Mouse (Mus musculus) hindbrain, postnatal 0 days (tissue): ENCODE data around the gene Cyp2c68. TPM values are rescaled to one million over a fixed set of nuclear protein-coding genes. Genes with fewer than 3 reads are reported as not detected.
"Not testable (repeated sequence)": the region's sequence is repeated elsewhere in the genome, so short reads cannot be mapped to it uniquely, and the experiment has no call there.

Experiments
- ATAC-seq: fragments of 200-750 bp; cut with Nextera tagmentation; 2 replicates; pipeline ENCODE4 v1.8.0; 2017; ENCODE audit warnings: mild to moderate bottlenecking, moderate TSS enrichment, moderate library complexity
- DNase-seq: peaks from one replicate; pipeline ENCODE4 v3.0.0-alpha.2; 2015; ENCODE audit warnings: low spot score
- H3K27ac ChIP-seq: fragments of 300-500 bp; sonication (generic); 2 replicates; pipeline ENCODE4 v1.5.1; 2014; ENCODE audit warnings: mild to moderate bottlenecking
- H3K27me3 ChIP-seq: fragments of 300-500 bp; sonication (generic); 2 replicates; pipeline ENCODE4 v1.6.1; 2014; ENCODE audit warnings: low read length, mixed read lengths; ENCODE audit not compliant: insufficient read depth
- H3K36me3 ChIP-seq: fragments of 300-500 bp; sonication (generic); 2 replicates; pipeline ENCODE4 v1.6.1; 2014; ENCODE audit warnings: low read length, mixed read lengths; ENCODE audit not compliant: insufficient read depth
- H3K4me1 ChIP-seq: fragments of 300-500 bp; sonication (generic); 2 replicates; pipeline ENCODE4 v1.6.1; 2014; ENCODE audit warnings: antibody characterized with exemption, low read length, mixed read lengths; ENCODE audit not compliant: insufficient read depth
- H3K4me2 ChIP-seq: fragments of 300-500 bp; sonication (generic); 2 replicates; pipeline ENCODE4 v1.6.1; 2014; ENCODE audit warnings: low read depth, mild to moderate bottlenecking, low read length, moderate library complexity, mixed read lengths
- H3K4me3 ChIP-seq: fragments of 300-500 bp; sonication (generic); 2 replicates; pipeline ENCODE4 v1.5.1; 2014; ENCODE audit warnings: low read length
- H3K9ac ChIP-seq: fragments of 300-500 bp; sonication (generic); replicated peaks from 2 replicates; pipeline ENCODE4 v1.6.1; 2014; ENCODE audit warnings: mild to moderate bottlenecking, low read length, moderate library complexity, mixed read lengths
- H3K9me3 ChIP-seq: fragments of 300-500 bp; sonication (generic); 2 replicates; pipeline ENCODE4 v1.6.1; 2016; ENCODE audit warnings: low read length, mixed read lengths
- CTCF ChIP-seq: IDR thresholded peaks from 2 replicates; pipeline ENCODE4 v1.5.1; 2016; ENCODE audit warnings: antibody characterized with exemption, control low read depth, low read depth
- WGBS: fragments of 180-500 bp; shearing (Covaris S2); extraction: QIAGEN DNeasy Blood & Tissue Kit; methylation state at CpG from one replicate; pipeline ENCODE4 v1.1.7; 2014; 5-methylcytosine and 5-hydroxymethylcytosine counted together
- polyA plus RNA-seq: library from polyadenylated mRNA; unstranded; fragments of >200 nt; fragmentation: Nextera tagmentation; extraction: Ambion mirVana; gene quantifications from 2 replicates; pipeline ENCODE4 v1.2.1, GENCODE M21; 2015
- total RNA-seq: library from RNA; depleted of rRNA; stranded (reverse); fragments of >200 nt; gene quantifications from 2 replicates; pipeline ENCODE4 v1.2.3, GENCODE M21; 2014; rRNA removed

The Cyp2c68 gene
- total RNA-seq (not detected in 2 replicates), polyA plus RNA-seq (not detected in 2 replicates)

DNA sequence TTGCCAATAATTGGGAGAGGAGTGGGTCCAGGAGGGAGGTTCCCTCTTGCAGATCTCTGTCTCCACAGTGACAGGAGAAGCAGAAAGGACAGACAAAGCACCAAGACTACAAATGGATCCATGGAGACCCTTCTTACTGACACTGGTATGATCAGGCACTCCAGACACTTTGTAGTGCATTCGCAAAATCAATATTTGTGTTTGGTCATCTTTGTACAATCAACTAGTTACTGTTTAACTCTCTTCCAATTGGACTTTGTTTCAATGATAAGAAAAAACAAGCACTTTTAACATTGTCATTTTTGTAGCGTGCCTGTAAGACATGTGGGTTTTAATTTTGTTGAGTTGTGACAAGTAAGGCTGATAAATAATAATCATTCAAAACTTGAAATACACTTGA is at the start of gene Cyp2c68:
TSS of gene Cyp2c68 (minus strand) at position 135 of the 400 bp plus-strand sequence.
- DNase-seq (no peak), ATAC-seq (no peak)
- Histone ChIP-seq H3K4me3 (no peak within 1 kb of the TSS), H3K27me3 (no peaks in the 10 kb centered on the region), H3K9ac (no peak within 1 kb of the TSS), H3K36me3 (no peaks in the 10 kb centered on the region), H3K27ac (no peak within 1 kb of the TSS), H3K4me1 (no peaks in the 10 kb centered on the region), H3K4me2 (no peak within 1 kb of the TSS), H3K9me3 (no peaks in the 10 kb centered on the region)
- TF ChIP-seq CTCF: no peak
- 88% methylated on average over 2 of the region's 2 CpGs for WGBS

DNA sequence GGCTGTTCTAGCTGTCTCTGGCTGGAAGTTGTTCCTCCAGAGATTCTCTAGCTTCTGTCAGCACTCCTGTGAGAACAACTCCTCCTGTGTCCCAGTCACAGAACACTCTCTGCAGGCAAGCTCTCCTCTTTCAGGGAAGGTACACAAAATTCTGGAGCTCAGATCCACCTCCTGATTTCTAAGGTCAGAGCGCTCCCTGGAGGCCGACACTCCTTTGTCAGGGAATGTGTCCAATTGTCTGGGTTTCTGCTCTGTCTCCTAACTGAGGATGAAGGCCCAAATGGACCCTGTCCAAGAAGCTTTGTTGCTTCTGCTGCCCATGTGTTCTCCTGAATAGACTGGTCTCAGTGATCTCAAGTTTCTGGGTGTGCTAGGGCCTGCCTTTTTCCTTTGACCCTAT is 44.6 kb upstream of the Cyp2c68 start:
- WGBS: 67% methylated on average over 2 of the region's 2 CpGs
- H3K27ac ChIP-seq, ATAC-seq, DNase-seq, H3K36me3 ChIP-seq, H3K4me2 ChIP-seq, H3K4me1 ChIP-seq, H3K9ac ChIP-seq, H3K4me3 ChIP-seq, H3K27me3 ChIP-seq, H3K9me3 ChIP-seq: not testable (repeated sequence)

DNA sequence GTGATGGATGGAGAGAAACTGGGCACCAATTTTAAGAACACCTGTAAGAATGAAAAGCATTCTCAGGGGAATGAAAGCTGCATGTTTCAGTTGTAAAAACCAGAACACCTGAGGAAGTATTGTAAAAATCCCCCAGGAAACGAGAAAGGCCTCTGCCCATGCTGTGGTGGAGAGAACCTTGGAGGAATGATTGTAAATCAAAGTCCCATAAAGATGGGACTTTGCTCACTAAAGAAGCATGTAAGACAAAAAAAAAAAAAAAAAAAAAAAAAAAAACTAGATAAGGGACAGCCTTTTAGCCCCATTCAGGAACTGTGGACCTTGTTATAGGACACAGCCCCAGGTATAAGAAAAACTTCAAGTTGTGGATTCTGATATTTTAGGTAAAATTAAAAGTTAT is 4.5 kb upstream of the Cyp2c68 start:
- no peak for ATAC-seq
- Histone ChIP-seq H3K27me3 (no peaks in the 10 kb centered on the region), H3K36me3 (no peaks in the 10 kb centered on the region), H3K4me3 (no peak overlapping the region), H3K9me3 (no peaks in the 10 kb centered on the region), H3K4me1 (no peaks in the 10 kb centered on the region), H3K9ac (no peak overlapping the region), H3K4me2 (no peak overlapping the region), H3K27ac (no peak overlapping the region)
- 53% methylated on average over 1 of the region's 1 CpGs for WGBS
- no peak for TF ChIP-seq CTCF
- DNase-seq: no peak

DNA sequence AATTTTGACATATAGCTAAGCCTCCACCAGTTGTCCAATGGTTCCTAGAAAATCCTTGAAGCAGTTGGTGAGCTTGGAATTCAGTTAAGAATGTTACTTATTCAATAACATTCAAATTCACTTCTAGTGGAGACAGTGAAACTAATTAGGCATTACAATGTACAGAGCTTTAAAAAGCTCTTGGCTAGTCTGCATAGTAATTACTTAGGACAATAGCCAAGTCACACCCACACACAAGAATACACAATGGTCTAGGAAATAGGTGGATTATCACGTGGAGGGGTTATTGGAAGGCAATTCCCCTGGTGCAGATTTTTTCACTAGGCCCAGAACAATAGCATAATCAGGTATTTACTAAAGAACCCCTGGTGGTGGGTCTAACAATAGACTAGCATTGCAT is 3.5 kb upstream of the Cyp2c68 start:
- H3K27me3 ChIP-seq, ATAC-seq, H3K9ac ChIP-seq, H3K4me2 ChIP-seq, H3K36me3 ChIP-seq, DNase-seq, H3K27ac ChIP-seq, H3K9me3 ChIP-seq, H3K4me1 ChIP-seq, H3K4me3 ChIP-seq: not testable (repeated sequence)
- 36% methylated on average over 1 of the region's 1 CpGs for whole genome bisulfite sequencing

DNA sequence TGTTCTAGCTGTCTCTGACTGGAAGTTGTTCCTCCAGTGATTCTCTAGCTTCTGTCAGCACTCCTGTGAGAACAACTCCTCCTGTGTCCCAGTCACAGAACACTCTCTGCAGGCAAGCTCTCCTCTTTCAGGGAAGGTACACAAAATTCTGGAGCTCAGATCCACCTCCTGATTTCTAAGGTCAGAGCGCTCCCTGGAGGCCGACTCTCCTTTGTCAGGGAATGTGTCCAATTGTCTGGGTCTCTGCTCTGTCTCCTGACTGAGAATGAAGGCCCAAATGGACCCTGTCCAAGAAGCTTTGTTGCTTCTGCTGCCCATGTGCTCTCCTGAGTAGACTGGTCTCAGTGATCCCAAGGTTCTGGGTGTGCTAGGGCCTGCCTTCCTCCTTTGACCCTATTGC is 29.7 kb downstream of the Cyp2c68 start:
- DNase-seq, H3K36me3 ChIP-seq, H3K4me2 ChIP-seq, H3K4me1 ChIP-seq, ATAC-seq, H3K9me3 ChIP-seq, H3K9ac ChIP-seq, H3K27me3 ChIP-seq, H3K4me3 ChIP-seq, H3K27ac ChIP-seq: not testable (repeated sequence)
- WGBS: 88% methylated on average over 2 of the region's 2 CpGs

DNA sequence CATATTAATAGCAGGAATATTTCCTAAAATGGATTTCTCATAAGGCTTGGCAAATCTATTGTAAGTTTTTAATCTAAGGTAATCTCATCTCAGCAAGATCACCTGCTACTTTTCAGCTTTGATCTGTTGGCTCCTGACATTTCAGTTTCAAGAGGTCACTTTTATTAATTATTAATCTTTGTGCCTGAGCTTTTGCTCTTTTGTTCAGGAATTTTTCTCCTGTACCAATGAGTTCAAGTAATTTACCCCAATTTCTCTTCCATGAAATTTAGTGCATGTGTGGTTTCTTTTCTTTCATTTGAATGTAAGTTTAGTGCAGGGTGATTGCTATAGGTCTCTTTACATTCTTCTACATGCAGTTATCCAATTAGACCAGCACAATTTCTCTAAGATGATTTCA is 75.2 kb downstream of the Cyp2c68 start:
- not testable (repeated sequence) for H3K4me3 ChIP-seq, H3K27me3 ChIP-seq, H3K4me1 ChIP-seq, H3K27ac ChIP-seq, ATAC-seq, H3K9ac ChIP-seq, DNase-seq, H3K4me2 ChIP-seq, H3K36me3 ChIP-seq, H3K9me3 ChIP-seq

DNA sequence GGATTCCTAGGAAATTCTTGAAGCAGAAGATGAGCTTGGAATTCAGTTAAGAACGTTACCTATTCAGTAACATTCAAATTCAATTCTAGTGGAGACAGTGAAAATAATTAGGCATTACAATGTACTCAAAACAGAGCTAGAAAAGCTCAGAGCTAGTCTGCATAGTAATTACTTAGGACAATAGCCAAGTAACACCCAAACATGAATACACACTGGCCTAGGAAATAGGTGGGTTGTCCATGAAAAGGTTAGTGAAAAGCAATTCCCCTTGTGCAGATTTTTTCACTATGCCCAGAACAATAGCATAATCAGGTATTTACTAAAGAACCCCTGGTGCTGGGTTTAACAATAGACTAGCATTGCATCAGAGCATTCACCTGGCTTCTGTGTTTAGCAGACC is 88.5 kb downstream of the Cyp2c68 start:
- H3K9ac ChIP-seq: no peak overlapping the region
- no peak for TF ChIP-seq CTCF
- H3K4me1 ChIP-seq: no peaks in the 10 kb centered on the region
- H3K36me3 ChIP-seq: no peaks in the 10 kb centered on the region
- no peak overlapping the region for H3K4me2 ChIP-seq
- WGBS: 40% methylated on average over 1 of the region's 1 CpGs
- ATAC-seq: no peak
- H3K27ac ChIP-seq: no peak overlapping the region
- DNase-seq: no peak
- H3K27me3 ChIP-seq: no peaks in the 10 kb centered on the region
- H3K4me3 ChIP-seq: no peak overlapping the region
- peaks cover 3% of the 10 kb centered on the region; the same call in 1 of the 2 replicates for H3K9me3 ChIP-seq
